20 mouse cellular contexts compared by ENCODE assay signal in the genomic region with DNA sequence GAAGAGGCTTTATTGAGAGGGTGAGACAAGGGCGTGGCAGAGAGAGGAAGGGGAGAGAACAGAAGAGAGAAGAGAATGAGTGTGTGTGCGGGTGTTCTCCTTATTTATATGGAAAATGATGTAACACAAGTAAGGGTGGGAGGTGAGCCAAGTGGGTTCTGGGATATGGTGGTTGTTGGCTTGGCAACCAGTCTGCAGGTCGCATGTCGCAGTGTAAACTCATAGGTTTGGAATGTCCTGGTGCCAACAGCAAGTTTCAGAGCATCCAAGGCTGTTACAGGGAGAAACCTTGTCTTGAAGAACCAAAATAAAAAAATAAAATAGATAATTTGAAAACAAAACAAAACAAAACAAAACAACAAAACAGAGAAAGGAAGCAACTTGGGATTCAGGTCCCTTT. TPM values are rescaled to one million over a fixed set of nuclear protein-coding genes. Genes with fewer than 3 reads are reported as not detected.
DNase-seq lines count a peak whose midpoint lies in the region; ATAC-seq lines count a peak whose summit lies in the region.
"Had no signal": no experiment of that assay in that cellular context is flagged by ENCODE, and none has a peak within 500 bp of the region (broad histone marks: within the 10 kb centered on the region; RNA-seq: fewer than 3 reads in every experiment).

No protein-coding gene starts in this region.

- 86% methylated on average over 4 of the region's 4 CpGs for whole genome bisulfite sequencing in midbrain, embryonic 15.5 days

- H3K4me3 ChIP-seq in midbrain, embryonic 15.5 days: no peak overlapping the region
- H3K4me3 ChIP-seq: embryonic facial prominence, embryonic 10.5 days; embryonic facial prominence, embryonic 12.5 days; forebrain, embryonic 13.5 days; forebrain, embryonic 15.5 days had no signal

- H3K9me3 ChIP-seq in midbrain, embryonic 15.5 days: no peaks in the 10 kb centered on the region
- H3K9me3 ChIP-seq: embryonic facial prominence, embryonic 10.5 days; embryonic facial prominence, embryonic 12.5 days; forebrain, embryonic 13.5 days; forebrain, embryonic 15.5 days had no signal

- no peak overlapping the region for H3K9ac ChIP-seq in midbrain, embryonic 15.5 days
- H3K9ac ChIP-seq: embryonic facial prominence, embryonic 12.5 days; forebrain, embryonic 13.5 days; forebrain, embryonic 15.5 days; forebrain, postnatal 0 days had no signal

- no peaks in the 10 kb centered on the region for H3K36me3 ChIP-seq in midbrain, embryonic 15.5 days (replicated peaks)
- H3K36me3 ChIP-seq: embryonic facial prominence, embryonic 10.5 days; embryonic facial prominence, embryonic 12.5 days; forebrain, embryonic 15.5 days had no signal

- no peak overlapping the region for H3K27ac ChIP-seq in midbrain, embryonic 15.5 days
- H3K27ac ChIP-seq: embryonic facial prominence, embryonic 10.5 days; embryonic facial prominence, embryonic 12.5 days; forebrain, embryonic 13.5 days; forebrain, embryonic 15.5 days had no signal

- H3K27me3 ChIP-seq in midbrain, embryonic 15.5 days (replicated peaks): no peaks in the 10 kb centered on the region
- H3K27me3 ChIP-seq: embryonic facial prominence, embryonic 12.5 days; forebrain, embryonic 13.5 days; forebrain, embryonic 15.5 days had no signal

- H3K4me1 ChIP-seq in midbrain, embryonic 15.5 days: no peaks in the 10 kb centered on the region
- H3K4me1 ChIP-seq: embryonic facial prominence, embryonic 10.5 days; embryonic facial prominence, embryonic 12.5 days; forebrain, embryonic 13.5 days; forebrain, embryonic 15.5 days had no signal

- ATAC-seq in midbrain, embryonic 15.5 days (replicated peaks): no peak
- ATAC-seq: forebrain, embryonic 13.5 days; forebrain, embryonic 15.5 days; forebrain, postnatal 0 days had no signal

- no peak overlapping the region for H3K4me2 ChIP-seq in midbrain, embryonic 15.5 days
- H3K4me2 ChIP-seq: embryonic facial prominence, embryonic 12.5 days; forebrain, embryonic 13.5 days; forebrain, embryonic 15.5 days had no signal

- DNase-seq in 3T3-L1 (ENCODE audit: low read depth, low spot score) (peak; percentile 70), NIH3T3 (ENCODE audit: low read depth) (peak; percentile 51)
- no peak for DNase-seq in right cerebral cortex, postnatal 25 days
- DNase-seq in embryo, embryonic 9.5 days (ENCODE audit: extremely low spot score): no peak
- DNase-seq: adrenal gland, adult 2 months; adrenal gland, postnatal 10 days; adrenal gland, postnatal 25 days; cerebellum, adult 11 months; cerebellum, adult 18-20 months; cerebellum, adult 8-10 months; cerebellum, adult 9-11 months; cerebellum, postnatal 14 days; cerebellum, postnatal 36 days; embryo, embryonic 11 days; forebrain, postnatal 0 days had no signal

RNA-seq across cellular contexts. Expression of gene Araf, which starts 36.4 kb away (rescaled TPM):
- 365 and 380 TPM in 2 replicates for polyA plus RNA-seq in midbrain, embryonic 15.5 days (2015; fragmentation: Nextera tagmentation; extraction: Ambion mirVana)

RNA-seq across cellular contexts. Expression of gene Usp11, which starts 57.5 kb away (rescaled TPM):
- polyA plus RNA-seq in midbrain, embryonic 15.5 days (2015; fragmentation: Nextera tagmentation; extraction: Ambion mirVana): 105 and 110 TPM in 2 replicates

Comparison
In these comparisons a context has a peak if more than half of its experiments do, and no peak if none do; other contexts are left out.
1. DNase-seq: peak in 3T3-L1 (single experiment) and NIH3T3 (single experiment); none in right cerebral cortex, postnatal 25 days (single experiment) and embryo, embryonic 9.5 days (single experiment).